Mouse (Mus musculus) urinary bladder, postnatal 10 days (tissue): ENCODE data around the gene Esyt2.
"Not testable (repeated sequence)": the region's sequence is repeated elsewhere in the genome, so short reads cannot be mapped to it uniquely, and the experiment has no call there.

Experiments
- DNase-seq: peaks from one replicate; pipeline ENCODE4 v3.0.0; 2022; ENCODE audit warnings: low spot score

The Esyt2 gene

GRCm38 (mm10) chr12:116280653-116281364 is at the start of gene Esyt2:
Gene Esyt2, plus strand, starts transcription at chr12:116281196.
- peak; percentile 100 for DNase-seq

GRCm38 (mm10) chr12:116231612-116232011 is 49.4 kb upstream of the Esyt2 start:
- peak; percentile 28 for DNase-seq

- no peak for DNase-seq
Measured at GRCm38 (mm10) chr12:116232061-116232460, 48.9 kb upstream of the Esyt2 start.

GRCm38 (mm10) chr12:116235356-116235755 is 45.6 kb upstream of the Esyt2 start:
- DNase-seq: no peak

GRCm38 (mm10) chr12:116236658-116237057 is 44.3 kb upstream of the Esyt2 start:
- DNase-seq: no peak

- no peak for DNase-seq
Measured at GRCm38 (mm10) chr12:116238370-116238769, 42.6 kb upstream of the Esyt2 start.

GRCm38 (mm10) chr12:116238803-116239202 is 42.2 kb upstream of the Esyt2 start:
- no peak for DNase-seq

GRCm38 (mm10) chr12:116244601-116245000 is 36.4 kb upstream of the Esyt2 start:
- no peak for DNase-seq

- no peak for DNase-seq
Measured at GRCm38 (mm10) chr12:116254652-116255051, 26.3 kb upstream of the Esyt2 start.

- DNase-seq: no peak
Measured at GRCm38 (mm10) chr12:116255636-116256035, 25.4 kb upstream of the Esyt2 start.

- no peak for DNase-seq
Measured at GRCm38 (mm10) chr12:116258321-116258720, 22.7 kb upstream of the Esyt2 start.

- peak; percentile 48 for DNase-seq
Measured at GRCm38 (mm10) chr12:116262555-116263341, 18.2 kb upstream of the Esyt2 start, which contains the start of gene Wdr60. Gene Wdr60, minus strand, starts transcription at chr12:116263022.

- DNase-seq: no peak
Measured at GRCm38 (mm10) chr12:116264756-116265155, 16.2 kb upstream of the Esyt2 start.

- DNase-seq: no peak
Measured at GRCm38 (mm10) chr12:116265275-116265674, 15.7 kb upstream of the Esyt2 start.

GRCm38 (mm10) chr12:116269450-116269849 is 11.5 kb upstream of the Esyt2 start:
- no peak for DNase-seq

GRCm38 (mm10) chr12:116270538-116270937 is 10.5 kb upstream of the Esyt2 start:
- DNase-seq: no peak

GRCm38 (mm10) chr12:116271071-116271470 is 9.9 kb upstream of the Esyt2 start:
- no peak for DNase-seq

GRCm38 (mm10) chr12:116273733-116274132 is 7.3 kb upstream of the Esyt2 start:
- no peak for DNase-seq

- DNase-seq: not testable (repeated sequence)
Measured at GRCm38 (mm10) chr12:116275086-116275485, 5.9 kb upstream of the Esyt2 start, which contains the start of gene Gm11027. Gene Gm11027, plus strand, starts transcription at chr12:116275386.

GRCm38 (mm10) chr12:116275631-116276030 is 5.4 kb upstream of the Esyt2 start:
- DNase-seq: no peak

- no peak for DNase-seq
Measured at GRCm38 (mm10) chr12:116276961-116277360, 4.0 kb upstream of the Esyt2 start.

- DNase-seq: no peak
Measured at GRCm38 (mm10) chr12:116278541-116278940, 2.5 kb upstream of the Esyt2 start.

- no peak for DNase-seq
Measured at GRCm38 (mm10) chr12:116279181-116279580, 1.8 kb upstream of the Esyt2 start.
